Mouse (Mus musculus): ENCODE results near the gene Gmeb1. TPM values are rescaled to one million over a fixed set of nuclear protein-coding genes. Genes with fewer than 3 reads are reported as not detected.
A peak's percentile ranks its signal among the peaks of the same experiment; 100 is the strongest.

Gmeb1 gene
- total and polyA plus RNA-seq, 2 experiments from 2014 or later: 7.6 to 16.4 TPM

- ATAC-seq (ENCODE audit: insufficient read depth, low read depth) (no peak), DNase-seq (ENCODE audit: low spot score) (no peak)
- 0 out of 2 replicates have a peak overlapping the region, but pooled peaks have one; percentile 97 for H3K9ac ChIP-seq (replicated peaks; ENCODE audit: low read depth, low read length)
- no peaks in the 10 kb centered on the region for H3K9me3 ChIP-seq (replicated peaks; ENCODE audit: control insufficient read depth, low read length)
- no peak overlapping the region; the same call in 1 of the 2 replicates for H3K27ac ChIP-seq (ENCODE audit: low read depth)
- 0 out of 2 replicates have a peak overlapping the region, but pooled peaks have one; percentile 89 for H3K4me3 ChIP-seq (ENCODE audit: low read depth, low read length)
- WGBS: 69% methylated on average over 5 of the region's 5 CpGs
- TF ChIP-seq EP300 (IDR thresholded peaks at IDR 0.05; ENCODE audit: low read depth) (no peak), CTCF (IDR thresholded peaks at IDR 0.05; ENCODE audit: low read depth) (no peak)
- H3K4me2 ChIP-seq (ENCODE audit: low read depth, low read length): peak overlapping the region; percentile 63; the same call in 1 of the 2 replicates
- no peaks in the 10 kb centered on the region for H3K36me3 ChIP-seq (replicated peaks; ENCODE audit: control insufficient read depth, insufficient read depth, low read length)
- H3K27me3 ChIP-seq (ENCODE audit: control insufficient read depth, insufficient read depth, low read length): no peaks in the 10 kb centered on the region
- H3K4me1 ChIP-seq (ENCODE audit: control insufficient read depth, insufficient read depth): peaks cover 10% of the 10 kb centered on the region
Observed at GRCm38 (mm10) chr4:132262358-132262616, 885 bp upstream of the Gmeb1 start.

GRCm38 (mm10) chr4:132260404-132261379, 710 bp downstream of the Gmeb1 start:
- Histone ChIP-seq H3K36me3 (replicated peaks; ENCODE audit: control insufficient read depth, insufficient read depth, low read length) (no peaks in the 10 kb centered on the region), H3K4me3 (ENCODE audit: low read depth, low read length) (peak overlapping the region; percentile 89), H3K4me1 (ENCODE audit: control insufficient read depth, insufficient read depth) (peaks cover 10% of the 10 kb centered on the region), H3K27me3 (ENCODE audit: control insufficient read depth, insufficient read depth, low read length) (no peaks in the 10 kb centered on the region), H3K4me2 (ENCODE audit: low read depth, low read length) (peak overlapping the region; percentile 63), H3K27ac (ENCODE audit: low read depth) (peak overlapping the region; percentile 98), H3K9ac (replicated peaks; ENCODE audit: low read depth, low read length) (peak overlapping the region; percentile 97), H3K9me3 (replicated peaks; ENCODE audit: control insufficient read depth, low read length) (no peaks in the 10 kb centered on the region)
- ATAC-seq (ENCODE audit: insufficient read depth, low read depth) (peak; percentile 91), DNase-seq (ENCODE audit: low spot score) (peak; percentile 51)
- WGBS: 2% methylated on average over 28 of the region's 64 CpGs
- TF ChIP-seq EP300 (IDR thresholded peaks at IDR 0.05; ENCODE audit: low read depth) (no peak), CTCF (IDR thresholded peaks at IDR 0.05; ENCODE audit: low read depth) (no peak)

GRCm38 (mm10) chr4:132259248-132259647, 2.2 kb downstream of the Gmeb1 start:
- no peaks in the 10 kb centered on the region for H3K9me3 ChIP-seq (replicated peaks; ENCODE audit: control insufficient read depth, low read length)
- H3K27me3 ChIP-seq (ENCODE audit: control insufficient read depth, insufficient read depth, low read length): no peaks in the 10 kb centered on the region
- WGBS: 32% methylated on average over 4 of the region's 4 CpGs
- no peak for DNase-seq (ENCODE audit: low spot score)
- H3K9ac ChIP-seq (replicated peaks; ENCODE audit: low read depth, low read length): peak overlapping the region; percentile 97
- H3K4me1 ChIP-seq (ENCODE audit: control insufficient read depth, insufficient read depth): peaks cover 10% of the 10 kb centered on the region
- peak overlapping the region; percentile 89; the same call in 1 of the 2 replicates for H3K4me3 ChIP-seq (ENCODE audit: low read depth, low read length)
- ATAC-seq (ENCODE audit: insufficient read depth, low read depth): no peak
- no peaks in the 10 kb centered on the region for H3K36me3 ChIP-seq (replicated peaks; ENCODE audit: control insufficient read depth, insufficient read depth, low read length)
- TF ChIP-seq EP300 (IDR thresholded peaks at IDR 0.05; ENCODE audit: low read depth): no peak
- TF ChIP-seq CTCF (IDR thresholded peaks at IDR 0.05; ENCODE audit: low read depth): no peak
- peak overlapping the region; percentile 63; the same call in 1 of the 2 replicates for H3K4me2 ChIP-seq (ENCODE audit: low read depth, low read length)
- peak overlapping the region; percentile 98 for H3K27ac ChIP-seq (ENCODE audit: low read depth)

GRCm38 (mm10) chr4:132256384-132256783, 5.0 kb downstream of the Gmeb1 start:
- H3K36me3 ChIP-seq (replicated peaks; ENCODE audit: control insufficient read depth, insufficient read depth, low read length): peaks cover 3% of the 10 kb centered on the region
- WGBS: 77% methylated on average over 3 of the region's 3 CpGs
- no peaks in the 10 kb centered on the region for H3K9me3 ChIP-seq (replicated peaks; ENCODE audit: control insufficient read depth, low read length)
- TF ChIP-seq EP300 (IDR thresholded peaks at IDR 0.05; ENCODE audit: low read depth) (no peak), CTCF (IDR thresholded peaks at IDR 0.05; ENCODE audit: low read depth) (no peak)
- ATAC-seq (ENCODE audit: insufficient read depth, low read depth): no peak
- no peaks in the 10 kb centered on the region for H3K27me3 ChIP-seq (ENCODE audit: control insufficient read depth, insufficient read depth, low read length)
- H3K4me1 ChIP-seq (ENCODE audit: control insufficient read depth, insufficient read depth): peaks cover 15% of the 10 kb centered on the region
- no peak overlapping the region for H3K27ac ChIP-seq (ENCODE audit: low read depth)
- DNase-seq (ENCODE audit: low spot score): no peak
- no peak overlapping the region for H3K9ac ChIP-seq (replicated peaks; ENCODE audit: low read depth, low read length)
- no peak overlapping the region for H3K4me2 ChIP-seq (ENCODE audit: low read depth, low read length)
- no peak overlapping the region for H3K4me3 ChIP-seq (ENCODE audit: low read depth, low read length)

GRCm38 (mm10) chr4:132254986-132255385, 6.4 kb downstream of the Gmeb1 start:
- Histone ChIP-seq H3K36me3 (replicated peaks; ENCODE audit: control insufficient read depth, insufficient read depth, low read length) (peaks cover 16% of the 10 kb centered on the region), H3K27ac (ENCODE audit: low read depth) (no peak overlapping the region), H3K4me1 (ENCODE audit: control insufficient read depth, insufficient read depth) (peaks cover 14% of the 10 kb centered on the region), H3K4me3 (ENCODE audit: low read depth, low read length) (no peak overlapping the region), H3K4me2 (ENCODE audit: low read depth, low read length) (no peak overlapping the region), H3K27me3 (ENCODE audit: control insufficient read depth, insufficient read depth, low read length) (no peaks in the 10 kb centered on the region), H3K9me3 (replicated peaks; ENCODE audit: control insufficient read depth, low read length) (no peaks in the 10 kb centered on the region), H3K9ac (replicated peaks; ENCODE audit: low read depth, low read length) (no peak overlapping the region)
- WGBS: 84% methylated on average over 3 of the region's 3 CpGs
- DNase-seq (ENCODE audit: low spot score) (no peak), ATAC-seq (ENCODE audit: insufficient read depth, low read depth) (no peak)
- TF ChIP-seq CTCF (IDR thresholded peaks at IDR 0.05; ENCODE audit: low read depth) (no peak), EP300 (IDR thresholded peaks at IDR 0.05; ENCODE audit: low read depth) (no peak)
